Mouse (Mus musculus) ES-Bruce4 (cell line): ENCODE data around the gene S100a16. TPM values are rescaled to one million over a fixed set of nuclear protein-coding genes. Genes with fewer than 3 reads are reported as not detected.
A peak's percentile ranks its signal among the peaks of the same experiment; 100 is the strongest.

Experiments used
- H3K27ac ChIP-seq: 2 replicates; pipeline ENCODE4 v1.5.1; 2012; ENCODE audit warnings: low read length, inconsistent platforms; ENCODE audit not compliant: insufficient read depth
- H3K27me3 ChIP-seq: 2 replicates; pipeline ENCODE4 v1.6.1; 2012; ENCODE audit warnings: mild to moderate bottlenecking, low read length, inconsistent platforms; ENCODE audit not compliant: control insufficient read depth, poor library complexity, insufficient read depth, severe bottlenecking
- H3K36me3 ChIP-seq: 2 replicates; pipeline ENCODE4 v1.6.1; 2012; ENCODE audit warnings: inconsistent platforms, mild to moderate bottlenecking, low read length, moderate library complexity; ENCODE audit not compliant: control insufficient read depth, poor library complexity, insufficient read depth, severe bottlenecking
- H3K4me1 ChIP-seq: one replicate; pipeline ENCODE4 v1.8.1; 2011; ENCODE audit warnings: low read length; ENCODE audit not compliant: control insufficient read depth, insufficient read depth
- H3K4me3 ChIP-seq: 2 replicates; pipeline ENCODE4 v1.5.1; 2011; ENCODE audit warnings: low read depth, mild to moderate bottlenecking, low read length
- H3K9ac ChIP-seq: 2 replicates; pipeline ENCODE4 v1.6.1; 2012; ENCODE audit warnings: low read depth, mild to moderate bottlenecking, inconsistent platforms; ENCODE audit not compliant: poor library complexity, severe bottlenecking
- H3K9me3 ChIP-seq: replicated peaks from 2 replicates; pipeline ENCODE4 v1.6.1; 2012; ENCODE audit warnings: mild to moderate bottlenecking, low read length, inconsistent platforms; ENCODE audit not compliant: control insufficient read depth, poor library complexity, insufficient read depth, severe bottlenecking
- CTCF ChIP-seq: IDR thresholded peaks from one replicate; pipeline ENCODE4 v1.8.1; 2011; ENCODE audit warnings: low read depth, low read length
- EP300 ChIP-seq: IDR thresholded peaks from 2 replicates; pipeline ENCODE4 v1.6.1; 2011; ENCODE audit warnings: low read depth, low read length; ENCODE audit not compliant: insufficient read depth
- POLR2A ChIP-seq: IDR thresholded peaks from one replicate; pipeline ENCODE4 v1.8.1; 2011; ENCODE audit warnings: low read length; ENCODE audit not compliant: insufficient read depth
- polyA plus RNA-seq: library from polyadenylated mRNA; stranded (reverse); fragments of >200 nt; gene quantifications from 2 replicates; pipeline ENCODE4 v1.2.4, GENCODE M21; 2011; ENCODE audit warnings: low read depth; ENCODE audit not compliant: missing spikeins, insufficient read depth, insufficient read length

Gene S100a16
- polyA plus RNA-seq, 1 experiment = 3.1 TPM

- Histone ChIP-seq H3K4me3 (no peak overlapping the region), H3K4me1 (no peaks in the 10 kb centered on the region), H3K27me3 (no peaks in the 10 kb centered on the region; the same call in 1 of the 2 replicates), H3K27ac (no peak overlapping the region), H3K9ac (no peak overlapping the region), H3K9me3 (peaks cover 6% of the 10 kb centered on the region; the same call in 1 of the 2 replicates), H3K36me3 (no peaks in the 10 kb centered on the region)
- TF ChIP-seq EP300 (no peak), CTCF (no peak), POLR2A (no peak)
Measured at GRCm38 (mm10) chr3:90575320-90575719, 38.3 kb downstream of the S100a16 start.

GRCm38 (mm10) chr3:90576351-90577001 lies 39.4 kb downstream of the S100a16 start:
- Histone ChIP-seq H3K4me3 (no peak overlapping the region), H3K27ac (no peak overlapping the region), H3K27me3 (no peaks in the 10 kb centered on the region; the same call in 1 of the 2 replicates), H3K9me3 (peaks cover 6% of the 10 kb centered on the region; the same call in 1 of the 2 replicates), H3K4me1 (no peaks in the 10 kb centered on the region), H3K9ac (no peak overlapping the region), H3K36me3 (no peaks in the 10 kb centered on the region)
- TF ChIP-seq POLR2A (no peak), EP300 (no peak), CTCF (no peak)

- Histone ChIP-seq H3K9me3 (no peaks in the 10 kb centered on the region), H3K27me3 (no peaks in the 10 kb centered on the region), H3K9ac (no peak overlapping the region), H3K4me1 (no peaks in the 10 kb centered on the region), H3K36me3 (no peaks in the 10 kb centered on the region), H3K27ac (no peak overlapping the region), H3K4me3 (no peak overlapping the region)
- TF ChIP-seq EP300 = no peak
- TF ChIP-seq POLR2A = no peak
- TF ChIP-seq CTCF = no peak
Measured at GRCm38 (mm10) chr3:90579433-90579832, 42.4 kb downstream of the S100a16 start.

- Histone ChIP-seq H3K4me3 (no peak overlapping the region), H3K4me1 (no peaks in the 10 kb centered on the region), H3K27me3 (no peaks in the 10 kb centered on the region), H3K36me3 (no peaks in the 10 kb centered on the region), H3K9ac (no peak overlapping the region), H3K9me3 (no peaks in the 10 kb centered on the region), H3K27ac (no peak overlapping the region)
- TF ChIP-seq EP300 = no peak
- TF ChIP-seq CTCF = no peak
- no peak for TF ChIP-seq POLR2A
Measured at GRCm38 (mm10) chr3:90581141-90581540, 44.1 kb downstream of the S100a16 start.

- H3K27me3 ChIP-seq = no peaks in the 10 kb centered on the region
- no peak overlapping the region for H3K9ac ChIP-seq
- H3K9me3 ChIP-seq = no peaks in the 10 kb centered on the region
- H3K36me3 ChIP-seq = no peaks in the 10 kb centered on the region
- TF ChIP-seq CTCF = peak; percentile 52
- no peak for TF ChIP-seq POLR2A
- no peak for TF ChIP-seq EP300
- H3K27ac ChIP-seq = no peak overlapping the region
- no peak overlapping the region for H3K4me3 ChIP-seq
- peaks cover 2% of the 10 kb centered on the region for H3K4me1 ChIP-seq
Measured at GRCm38 (mm10) chr3:90582156-90582555, 45.1 kb downstream of the S100a16 start.

- no peaks in the 10 kb centered on the region for H3K36me3 ChIP-seq
- H3K9ac ChIP-seq = no peak overlapping the region
- no peaks in the 10 kb centered on the region for H3K9me3 ChIP-seq
- H3K4me3 ChIP-seq = no peak overlapping the region
- H3K27me3 ChIP-seq = no peaks in the 10 kb centered on the region
- H3K4me1 ChIP-seq = peaks cover 2% of the 10 kb centered on the region
- H3K27ac ChIP-seq = no peak overlapping the region
- TF ChIP-seq POLR2A = no peak
- TF ChIP-seq EP300 = no peak
- TF ChIP-seq CTCF = no peak
Measured at GRCm38 (mm10) chr3:90582556-90582955, 45.5 kb downstream of the S100a16 start.
